Mouse (Mus musculus) v-Abl transformed pro-B cells (cell line): ENCODE results near the gene Dkk2.

Experiments
- in situ Hi-C, 2 experiments: fragments of 400-800 bp; cut with MboI; formaldehyde crosslinking; loops; one replicate each; pipeline ENCODE4 v1.15.1; 2025; ENCODE audit not compliant: unreplicated experiment in 2 of 2

The Dkk2 gene

DNA sequence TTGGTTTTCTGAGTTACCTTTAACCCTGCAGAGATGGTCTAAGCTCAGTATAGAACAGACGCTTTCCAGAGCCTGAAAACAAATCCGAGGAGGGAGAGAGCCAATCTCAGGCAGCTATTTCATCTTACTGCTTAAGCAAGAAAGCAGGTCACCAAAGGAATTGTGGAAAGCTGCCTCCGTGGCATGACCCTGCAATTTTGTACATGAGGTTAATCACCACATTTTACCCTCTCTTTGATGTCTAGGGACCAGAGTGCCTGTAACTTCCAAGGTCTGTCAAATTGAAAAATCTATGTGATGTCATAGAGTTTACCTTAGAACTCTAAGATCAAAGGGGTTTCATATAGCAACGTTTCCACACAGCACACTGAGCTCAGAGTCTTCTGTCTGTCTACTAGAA is 37.5 kb downstream of the Dkk2 start:
- in situ Hi-C loops = no loop called here

DNA sequence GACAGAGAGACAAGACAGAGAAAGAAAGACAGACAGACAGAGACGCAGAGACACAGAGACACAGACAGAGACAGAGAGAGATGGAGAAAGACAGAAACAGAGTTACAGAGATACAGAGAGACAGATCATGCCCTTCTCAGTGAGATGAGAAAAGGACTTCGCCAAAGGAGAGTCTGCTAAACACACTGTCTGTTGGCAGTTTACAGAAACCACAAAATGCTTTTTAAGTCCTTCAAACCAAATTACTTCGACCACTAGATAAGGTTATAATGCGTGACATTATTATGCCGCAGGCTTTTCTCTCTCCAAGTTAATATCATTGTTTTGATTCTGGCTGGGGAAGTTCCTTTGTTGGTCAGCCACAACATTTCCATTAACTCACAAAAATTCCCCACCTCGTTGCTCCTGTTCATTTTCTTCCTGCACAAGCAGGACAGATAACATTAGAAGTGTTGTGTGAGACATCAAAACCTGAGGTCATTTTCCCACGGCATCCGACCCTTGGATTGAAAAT is 40.2 kb downstream of the Dkk2 start:
- in situ Hi-C loops = no loop called here

DNA sequence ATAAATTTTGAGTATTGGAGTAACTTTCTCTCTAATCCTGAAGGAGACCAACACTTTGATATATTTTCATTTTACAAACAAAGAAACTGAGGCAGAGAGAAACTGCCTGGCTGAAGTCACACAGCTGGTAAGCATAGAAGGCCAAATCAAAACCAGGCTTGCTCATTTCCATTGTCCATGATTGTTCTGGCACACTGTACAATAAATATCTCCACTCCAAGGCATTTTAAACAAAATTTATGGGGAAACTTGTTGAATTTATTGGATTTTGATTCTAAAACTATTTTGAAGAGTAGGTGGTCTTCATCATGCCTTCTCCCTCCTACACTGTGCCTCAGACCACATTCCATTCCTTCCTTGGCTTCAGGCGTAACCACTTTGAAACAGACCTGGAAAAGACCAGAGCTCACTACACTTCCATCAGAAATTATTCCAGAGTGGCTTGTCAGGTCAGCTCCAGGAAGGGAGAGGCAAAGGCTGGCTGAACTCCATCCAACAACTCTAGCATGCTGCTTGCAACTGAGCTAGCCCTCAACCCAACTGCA is 44.7 kb downstream of the Dkk2 start:
- in situ Hi-C loops = no loop called here

DNA sequence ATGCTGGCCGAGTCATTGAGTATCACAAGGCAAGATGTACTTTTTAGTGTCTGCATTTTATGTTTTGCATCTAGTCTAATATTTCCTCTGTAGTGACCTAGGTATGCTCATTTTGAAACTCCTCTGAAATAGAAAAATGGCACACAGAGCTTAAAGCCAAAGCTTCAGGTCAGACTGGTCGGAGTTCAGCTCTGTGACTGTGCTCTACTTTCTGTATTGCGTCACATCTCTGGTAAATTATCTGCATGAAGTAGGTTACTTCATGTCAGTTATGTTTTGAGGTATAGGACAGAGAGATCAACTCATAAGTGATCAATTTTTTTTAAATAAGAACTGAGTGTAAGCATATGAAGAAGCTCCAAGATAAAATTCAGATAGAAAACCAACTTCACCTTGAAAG is 45.7 kb downstream of the Dkk2 start:
- in situ Hi-C loops = no loop called here

DNA sequence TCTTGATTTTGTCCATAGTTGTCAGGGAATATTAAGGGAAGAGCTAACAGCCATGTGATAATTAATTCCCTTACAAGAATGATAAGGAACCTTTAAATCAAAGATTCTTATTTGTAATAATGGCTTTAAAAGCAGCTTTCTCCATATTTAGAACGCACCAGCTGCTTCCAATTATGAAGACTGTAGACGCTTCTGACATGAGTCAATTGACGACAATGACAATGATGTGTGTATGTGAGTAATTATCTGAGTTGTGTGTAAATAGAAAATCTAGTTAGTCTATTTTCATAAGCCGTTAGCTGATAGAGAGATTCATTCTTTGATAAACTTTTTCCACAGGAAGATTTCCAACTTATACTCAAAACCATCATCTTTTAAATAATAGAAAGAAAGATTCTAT is 46.8 kb downstream of the Dkk2 start:
- in situ Hi-C loops = no loop called here

DNA sequence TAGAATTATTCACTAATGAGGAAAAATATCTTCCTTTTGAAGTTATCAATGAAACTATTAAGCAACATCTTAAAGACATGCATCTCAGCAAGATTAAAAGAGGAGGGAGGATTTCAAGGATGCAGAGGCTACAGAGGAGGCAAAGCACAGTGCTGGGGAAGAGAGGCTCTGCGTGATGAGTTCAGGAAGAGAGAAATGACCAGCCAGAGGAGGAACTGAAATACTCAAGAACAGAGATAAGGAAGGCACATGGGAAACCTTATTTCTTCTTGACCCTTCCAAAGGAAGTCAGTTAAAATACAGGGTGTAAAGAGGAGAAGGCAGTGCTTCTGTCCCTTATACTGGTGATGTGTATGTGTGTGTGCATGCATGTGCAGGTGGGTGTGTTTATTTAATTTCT is 49.4 kb downstream of the Dkk2 start:
- in situ Hi-C loops = no loop called here

DNA sequence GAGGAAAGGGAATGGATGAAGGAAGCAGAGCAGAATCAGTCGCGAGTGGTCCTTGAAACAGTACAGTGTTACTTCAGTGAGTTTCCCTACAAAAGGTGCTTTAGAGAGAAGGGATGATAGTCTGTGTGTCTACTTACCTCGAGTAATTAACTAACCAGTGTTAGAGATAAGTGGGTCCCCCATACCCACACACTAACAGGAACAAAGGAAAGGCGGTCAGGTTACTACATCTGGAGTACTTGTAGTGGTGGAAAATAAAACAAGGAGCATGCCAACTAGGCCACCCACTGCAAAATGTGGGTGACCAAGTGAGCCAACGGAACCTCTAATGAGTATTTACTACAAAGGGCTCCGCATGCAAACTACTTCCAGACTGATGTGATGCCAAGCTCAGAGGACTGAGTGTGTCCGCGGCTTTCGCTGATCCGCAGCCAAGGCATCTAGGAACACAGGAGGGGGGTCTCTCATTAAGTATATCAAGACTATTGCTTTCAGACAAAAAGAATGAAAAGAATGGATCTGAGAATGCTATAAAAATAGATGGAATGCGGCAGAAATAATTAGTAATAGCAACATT is 52.8 kb downstream of the Dkk2 start:
- in situ Hi-C loops = no loop called here

DNA sequence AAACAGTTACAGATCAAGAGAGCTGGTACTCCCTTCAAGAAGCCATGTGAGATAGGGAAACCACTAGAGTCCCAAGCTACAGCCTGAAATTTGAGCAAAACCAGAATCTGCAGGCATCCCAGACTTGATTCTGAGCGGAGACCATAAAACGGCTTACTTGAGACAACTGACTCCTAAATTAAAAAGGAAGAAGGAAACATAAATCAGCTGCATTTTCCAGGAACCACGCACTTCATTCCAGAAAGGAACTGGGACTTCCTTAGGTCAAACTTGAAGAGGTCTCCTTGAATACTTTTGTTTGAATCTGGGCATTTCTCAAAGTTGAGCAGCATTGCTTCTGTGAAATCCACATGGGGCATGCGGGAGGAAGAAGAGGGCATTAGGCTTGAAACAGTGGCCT is 55.9 kb downstream of the Dkk2 start:
- in situ Hi-C loops = no loop called here

DNA sequence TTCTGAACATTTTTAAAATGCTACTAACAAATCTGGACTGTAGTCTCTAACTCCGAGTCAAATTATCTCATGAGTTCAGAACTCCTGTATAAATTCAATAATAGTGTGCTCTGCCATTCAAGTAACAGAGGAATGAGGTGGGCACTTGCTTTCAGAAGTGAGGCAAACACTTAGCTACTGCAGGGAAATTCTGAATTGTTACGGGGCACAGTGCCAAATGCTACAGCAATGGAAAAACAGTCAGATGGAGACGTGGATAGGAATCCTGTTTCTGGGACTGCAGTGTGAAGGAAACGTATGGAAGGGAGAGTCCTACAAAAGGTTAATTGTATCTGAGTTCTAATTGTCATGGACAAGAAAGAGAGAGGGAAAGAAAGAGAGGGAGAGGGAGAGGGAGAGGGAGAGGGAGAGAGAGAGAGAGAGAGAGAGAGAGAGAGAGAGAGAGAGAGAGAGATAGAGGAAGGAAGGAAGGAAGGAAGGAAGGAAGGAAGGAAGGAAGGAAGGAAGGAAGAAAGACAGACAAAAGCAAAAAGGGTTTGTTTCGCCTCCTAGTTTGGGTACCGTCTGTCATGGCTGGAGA is 64.4 kb downstream of the Dkk2 start:
- in situ Hi-C loops = no loop called here

DNA sequence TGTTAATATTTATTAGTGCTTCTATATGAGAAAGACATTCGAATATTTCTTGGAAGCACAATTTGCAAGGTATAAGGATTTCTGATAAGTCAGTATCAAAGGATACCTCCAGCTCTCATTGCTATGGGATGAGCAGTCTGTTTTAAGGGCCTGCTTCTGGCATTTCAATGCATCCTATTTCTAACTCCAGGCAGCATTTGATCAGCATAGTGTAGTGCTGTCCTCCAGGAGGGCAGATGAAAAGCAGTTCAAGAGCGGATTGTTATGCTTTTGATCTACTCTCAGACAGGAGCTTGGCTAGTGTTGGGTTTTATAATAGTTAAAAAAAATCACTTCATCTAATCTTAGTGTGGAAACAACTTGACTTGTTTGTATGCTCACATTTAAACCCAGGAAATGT is 73.7 kb downstream of the Dkk2 start:
- in situ Hi-C loops = no loop called here

DNA sequence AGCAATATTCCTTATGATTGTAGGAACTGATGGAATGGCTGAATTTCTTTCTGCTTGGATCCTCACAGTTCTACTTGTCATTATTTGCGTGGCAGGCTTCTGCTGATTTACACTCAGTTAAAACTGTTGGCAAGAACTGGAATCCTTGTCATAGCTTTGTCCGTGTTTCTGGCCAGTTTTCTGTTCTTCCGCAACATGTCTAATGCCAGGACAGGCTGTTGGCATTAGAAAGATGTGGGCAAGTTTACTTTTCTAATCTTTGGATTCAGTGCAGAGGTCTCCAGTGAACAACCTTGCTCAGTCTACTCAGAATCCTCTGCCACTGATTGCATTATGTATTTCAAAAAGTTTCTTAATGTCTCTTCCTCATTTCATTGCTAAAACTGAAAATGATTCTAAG is 83.8 kb downstream of the Dkk2 start:
- in situ Hi-C loops = no loop called here

DNA sequence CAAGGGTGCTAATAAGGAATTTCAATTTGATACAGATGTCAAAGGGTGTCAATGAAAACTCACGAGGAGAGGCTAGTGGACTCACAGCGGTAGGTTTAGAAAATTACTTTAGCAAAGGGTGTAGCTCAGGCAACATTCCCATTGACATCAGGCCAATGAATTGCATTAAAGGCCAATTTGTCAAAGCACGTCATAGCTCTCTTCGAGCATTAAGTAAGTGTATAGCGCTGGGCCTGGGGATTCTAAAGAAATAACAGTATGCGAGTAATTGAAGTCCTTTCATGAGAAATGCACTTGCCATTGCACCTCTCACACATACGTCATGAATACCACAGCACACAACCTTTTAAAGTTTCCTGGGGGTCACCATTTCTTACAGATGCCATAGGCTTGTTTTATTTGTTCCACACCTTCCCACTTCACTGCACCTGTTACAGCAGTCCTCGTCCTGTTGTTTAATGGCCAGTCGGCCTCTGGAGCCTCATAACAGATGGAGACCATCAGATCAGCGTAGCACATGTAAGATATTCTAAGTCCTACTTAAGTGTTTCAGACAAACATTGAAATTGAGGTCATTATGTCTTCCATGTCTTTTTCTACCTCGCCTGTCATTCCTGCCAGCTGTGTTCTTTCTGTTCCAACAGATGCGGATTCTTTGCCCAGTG is 101.9 kb downstream of the Dkk2 start:
- in situ Hi-C loops = no loop called here

DNA sequence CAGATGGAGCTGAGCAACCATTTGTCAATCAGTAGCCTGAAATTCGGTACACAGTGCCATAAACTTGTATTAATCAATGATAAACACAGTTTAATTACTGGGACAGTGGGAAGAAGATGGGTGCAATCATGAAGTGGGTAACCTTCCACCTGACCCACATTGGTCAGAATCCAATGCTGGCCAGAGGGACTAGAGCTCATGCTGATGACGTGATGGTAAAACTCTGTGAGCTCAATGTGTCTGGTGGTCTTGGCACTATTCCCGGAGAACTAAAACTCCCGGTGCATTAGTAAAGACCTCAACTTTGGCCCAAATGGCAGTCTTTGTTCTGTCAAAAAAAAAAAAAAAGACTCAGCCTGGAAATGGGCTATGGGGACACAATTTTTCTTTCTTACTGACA is 116.9 kb downstream of the Dkk2 start:
- in situ Hi-C loops = no loop called here

DNA sequence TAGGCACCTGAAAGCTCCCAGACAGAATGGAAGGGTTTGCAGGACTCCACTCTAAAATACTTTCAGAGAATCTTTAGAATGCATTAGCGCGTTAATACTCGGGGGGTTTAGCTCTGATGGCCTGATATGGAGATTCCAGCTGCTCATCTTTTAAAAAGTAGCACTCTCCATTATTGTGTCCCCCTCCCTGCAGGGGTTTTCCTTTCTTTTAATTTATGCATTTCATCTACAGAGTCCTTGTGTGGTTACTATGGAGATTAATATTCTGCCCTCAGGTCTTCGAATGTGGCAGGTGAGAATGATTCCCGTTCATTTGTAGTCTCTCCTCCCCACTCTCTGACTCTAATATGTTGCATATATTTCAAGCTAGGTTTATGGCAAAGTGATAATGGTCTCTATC is 117.6 kb downstream of the Dkk2 start:
- in situ Hi-C loops = no loop called here

DNA sequence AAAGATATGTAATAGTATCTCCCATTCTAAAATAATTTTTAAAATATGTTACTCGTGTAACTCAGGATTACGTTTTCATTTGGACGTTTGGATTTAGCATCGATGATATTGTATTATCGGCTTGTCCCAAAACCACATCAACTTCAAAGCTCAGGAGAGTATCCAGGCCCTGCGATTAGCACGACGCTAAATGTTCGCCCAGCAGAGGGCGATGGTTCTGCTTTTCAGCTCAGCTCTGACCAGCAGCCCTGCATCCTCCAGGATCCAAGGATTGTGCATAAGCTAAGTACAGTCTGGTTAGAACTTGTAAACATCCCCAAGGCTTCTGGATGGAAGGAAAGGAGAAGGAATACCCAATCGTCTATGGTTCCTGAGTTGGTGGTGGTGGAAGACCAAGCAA is 122.4 kb downstream of the Dkk2 start:
- in situ Hi-C loops = no loop called here

DNA sequence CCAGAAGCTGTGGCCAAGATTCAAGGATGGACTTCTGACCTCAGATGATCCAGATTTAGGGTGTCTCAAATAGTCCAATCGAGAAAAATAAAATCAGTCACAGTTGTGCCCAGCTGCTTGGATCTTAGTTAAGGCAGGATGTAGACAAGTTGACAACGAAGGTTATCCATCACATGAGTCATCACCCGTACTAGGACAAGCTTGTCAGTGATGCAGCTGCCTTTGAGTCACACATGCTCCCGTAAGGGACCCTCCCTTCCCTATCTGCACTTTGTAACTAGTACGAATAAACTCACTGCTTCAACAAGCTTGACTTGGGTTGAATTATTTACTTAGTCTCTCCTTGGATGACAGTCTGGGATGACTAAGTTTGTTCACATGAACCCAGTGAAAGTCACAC is 126.2 kb downstream of the Dkk2 start:
- in situ Hi-C loops = no loop called here

DNA sequence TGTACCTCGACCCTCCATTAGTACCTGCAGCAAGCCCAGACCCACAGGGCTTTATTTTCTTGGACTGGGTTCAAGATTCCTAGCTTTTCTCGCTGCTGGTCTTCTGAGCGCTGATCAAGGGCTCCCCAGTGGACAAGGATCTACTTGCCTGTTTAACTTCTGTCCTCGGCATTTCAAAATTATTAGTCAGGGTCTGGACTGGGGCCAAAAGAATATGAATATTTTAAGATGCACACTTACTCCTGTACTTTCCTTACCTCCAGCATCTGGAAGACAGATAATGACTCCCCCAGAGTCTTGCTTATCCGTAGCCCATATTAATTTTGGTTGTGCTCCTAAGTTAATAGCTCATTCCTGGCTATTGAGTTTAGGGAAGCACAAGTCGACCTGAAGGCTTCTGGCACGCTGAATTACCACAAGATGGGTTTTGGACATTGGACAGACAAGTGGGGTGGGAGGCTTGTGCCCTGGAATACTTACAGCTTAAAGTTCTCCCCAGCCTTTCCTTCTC is 134.9 kb downstream of the Dkk2 start:
- in situ Hi-C loops = no loop called here

DNA sequence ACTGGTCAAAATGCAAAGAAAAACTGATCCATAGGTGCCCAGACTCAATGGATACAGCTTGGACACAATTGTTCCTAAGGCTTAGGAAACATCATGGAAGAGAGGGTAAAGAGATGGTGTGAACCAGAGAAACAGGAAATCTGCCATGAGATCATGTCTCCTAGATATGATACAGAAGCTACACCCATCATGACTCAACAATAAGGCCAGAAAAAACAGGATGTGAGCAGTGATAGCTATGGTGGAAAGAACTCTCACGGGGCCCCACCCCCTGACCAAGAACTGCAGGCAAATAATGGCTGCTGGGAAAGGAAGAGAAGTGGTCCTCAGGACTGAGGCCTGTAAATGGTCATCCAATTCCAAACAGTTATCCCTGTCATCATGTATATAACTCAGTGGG is 142.5 kb downstream of the Dkk2 start:
- in situ Hi-C loops = no loop called here
